In genomic region chr19:26355054-26355453, GRCm38 (mm10) we compare ENCODE assay signal across 24 mouse cellular contexts.
"Had no signal": no experiment of that assay in that cellular context is flagged by ENCODE, and none has a peak within 500 bp of the region (broad histone marks: within the 10 kb centered on the region; RNA-seq: fewer than 3 reads in every experiment).

No protein-coding gene starts in this region.

- H3K9me3 ChIP-seq: heart, embryonic 13.5 days; heart, embryonic 15.5 days; hindbrain, embryonic 13.5 days; hindbrain, embryonic 15.5 days; limb, embryonic 13.5 days; limb, embryonic 15.5 days; liver, embryonic 12.5 days had no signal

- DNase-seq: gastrocnemius, adult 2 months; gastrocnemius, postnatal 10 days; gastrocnemius, postnatal 25 days; heart, adult 18-20 months; heart, postnatal 14 days; heart, postnatal 36 days; kidney, adult 11 months; kidney, adult 2 months; kidney, postnatal 14 days; kidney, postnatal 36 days; layer of hippocampus, adult 9-11 months; layer of hippocampus, postnatal 36 days; left cerebral cortex, postnatal 4 days had no signal

- H3K36me3 ChIP-seq: heart, embryonic 13.5 days; heart, embryonic 15.5 days; hindbrain, embryonic 13.5 days; hindbrain, embryonic 15.5 days; limb, embryonic 13.5 days; limb, embryonic 15.5 days; liver, embryonic 12.5 days had no signal

- H3K9ac ChIP-seq: heart, embryonic 13.5 days; heart, embryonic 15.5 days; hindbrain, embryonic 13.5 days; hindbrain, embryonic 15.5 days; limb, embryonic 13.5 days; limb, embryonic 15.5 days; liver, embryonic 12.5 days; liver, embryonic 14.5 days had no signal

- H3K4me2 ChIP-seq: heart, embryonic 11.5 days; heart, embryonic 13.5 days; heart, embryonic 15.5 days; hindbrain, embryonic 13.5 days; hindbrain, embryonic 15.5 days; limb, embryonic 13.5 days; limb, embryonic 15.5 days; liver, embryonic 12.5 days had no signal

- H3K4me3 ChIP-seq: gastrocnemius, adult 2 months; heart, embryonic 13.5 days; heart, embryonic 15.5 days; hindbrain, embryonic 13.5 days; hindbrain, embryonic 15.5 days; limb, embryonic 13.5 days; limb, embryonic 15.5 days; liver, embryonic 12.5 days had no signal

- ATAC-seq: hindbrain, postnatal 0 days; intestine, embryonic 16.5 days; liver, embryonic 12.5 days had no signal

- H3K27ac ChIP-seq: gastrocnemius, adult 2 months; heart, embryonic 13.5 days; heart, embryonic 15.5 days; hindbrain, embryonic 13.5 days; hindbrain, embryonic 15.5 days; hindbrain, postnatal 0 days; limb, embryonic 13.5 days; limb, embryonic 15.5 days; liver, embryonic 12.5 days; liver, embryonic 14.5 days had no signal

- H3K27me3 ChIP-seq: heart, embryonic 13.5 days; heart, embryonic 15.5 days; hindbrain, embryonic 13.5 days; hindbrain, embryonic 15.5 days; limb, embryonic 13.5 days; limb, embryonic 15.5 days; liver, embryonic 12.5 days had no signal

- H3K4me1 ChIP-seq: heart, embryonic 13.5 days; heart, embryonic 15.5 days; hindbrain, embryonic 13.5 days; hindbrain, embryonic 15.5 days; limb, embryonic 13.5 days; limb, embryonic 15.5 days; liver, embryonic 12.5 days had no signal
